Mouse (Mus musculus) retina, adult 2 months (tissue): ENCODE results near the gene Myom3.

Source experiments
- DNase-seq: peaks from one replicate; pipeline ENCODE4 v3.0.0-alpha.2; 2012; ENCODE audit warnings: low read depth, low spot score

Myom3 gene

DNA sequence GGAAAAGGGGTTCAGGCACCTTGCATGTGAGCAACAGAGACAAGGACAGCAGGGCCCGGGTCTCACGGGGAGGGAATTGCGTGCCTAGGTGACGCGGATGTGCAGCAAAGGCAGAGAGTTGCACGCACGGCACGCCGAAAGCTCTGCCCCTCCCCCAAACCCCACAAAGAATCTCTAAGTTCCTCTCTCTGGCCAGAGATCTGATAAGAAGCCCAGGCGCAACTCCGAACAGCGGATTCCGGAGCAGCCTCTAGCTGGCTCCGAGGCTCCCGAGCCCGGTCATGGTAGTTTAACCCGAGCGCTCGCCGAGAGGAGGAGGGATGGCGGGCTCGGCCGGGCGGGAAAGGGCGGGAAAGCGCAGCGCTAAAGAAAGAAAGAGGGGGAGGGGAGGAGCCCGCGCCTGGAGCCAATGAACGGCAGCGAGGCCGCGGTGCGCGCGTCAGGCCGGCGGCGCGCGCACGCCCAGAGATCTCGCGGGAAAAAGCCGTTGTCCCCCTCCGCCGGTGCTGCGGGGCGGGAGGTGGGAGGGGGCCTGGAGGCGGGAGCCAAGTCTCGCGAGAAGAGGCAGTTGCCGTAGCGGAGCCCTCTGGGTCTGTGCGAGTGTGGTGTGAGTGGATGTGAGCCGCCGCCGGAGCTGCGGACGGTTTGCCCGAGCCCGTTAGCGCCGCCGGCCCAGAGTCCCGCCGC is 96.2 kb downstream of the Myom3 start, which contains the start of gene Srsf10:
Gene Srsf10 (plus strand): TSS at position 212 of the 687 bp plus-strand sequence.
- DNase-seq, result peak; percentile 95

DNA sequence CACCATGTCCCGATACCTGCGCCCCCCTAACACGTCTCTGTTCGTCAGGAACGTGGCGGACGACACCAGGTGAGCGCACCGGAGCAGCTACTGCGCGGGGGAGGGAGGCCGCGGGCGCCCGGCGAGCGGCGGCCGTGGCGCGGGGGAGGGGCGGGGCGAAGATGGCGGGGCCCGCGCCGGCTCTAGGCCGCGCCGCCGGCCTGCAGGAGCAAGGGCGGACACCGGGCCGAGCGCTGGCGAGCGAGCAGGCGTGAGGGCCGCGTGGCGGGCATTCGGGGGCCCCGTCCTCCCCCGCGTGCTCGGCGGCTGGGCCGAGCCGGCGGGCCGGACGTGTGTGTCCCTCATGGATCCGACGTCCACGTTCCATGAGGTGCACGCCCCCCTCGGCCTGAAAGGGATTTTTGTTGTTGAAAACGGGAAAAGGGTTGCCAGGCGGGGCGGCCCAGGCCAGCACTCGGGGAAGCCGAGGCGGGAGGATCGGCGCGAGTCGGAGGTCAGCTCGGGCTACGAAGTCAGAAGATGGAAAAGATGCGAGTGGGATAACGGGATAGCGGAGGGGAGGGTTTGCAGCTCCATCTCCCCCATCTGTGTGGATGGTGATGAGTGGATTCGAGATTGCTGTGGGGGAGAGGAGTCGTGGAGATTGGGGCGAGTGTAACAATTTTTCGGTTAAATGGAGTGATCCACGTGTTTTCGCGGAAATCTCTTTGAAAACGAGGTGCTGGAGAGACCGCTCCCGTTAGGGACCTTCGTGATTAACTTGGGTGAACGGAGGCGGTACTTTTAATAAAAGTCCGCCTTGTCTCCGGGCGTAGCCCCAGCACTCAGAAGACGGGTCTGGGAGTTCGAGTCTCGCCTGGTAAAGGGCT is 96.9 kb downstream of the Myom3 start:
- no peak for DNase-seq

DNA sequence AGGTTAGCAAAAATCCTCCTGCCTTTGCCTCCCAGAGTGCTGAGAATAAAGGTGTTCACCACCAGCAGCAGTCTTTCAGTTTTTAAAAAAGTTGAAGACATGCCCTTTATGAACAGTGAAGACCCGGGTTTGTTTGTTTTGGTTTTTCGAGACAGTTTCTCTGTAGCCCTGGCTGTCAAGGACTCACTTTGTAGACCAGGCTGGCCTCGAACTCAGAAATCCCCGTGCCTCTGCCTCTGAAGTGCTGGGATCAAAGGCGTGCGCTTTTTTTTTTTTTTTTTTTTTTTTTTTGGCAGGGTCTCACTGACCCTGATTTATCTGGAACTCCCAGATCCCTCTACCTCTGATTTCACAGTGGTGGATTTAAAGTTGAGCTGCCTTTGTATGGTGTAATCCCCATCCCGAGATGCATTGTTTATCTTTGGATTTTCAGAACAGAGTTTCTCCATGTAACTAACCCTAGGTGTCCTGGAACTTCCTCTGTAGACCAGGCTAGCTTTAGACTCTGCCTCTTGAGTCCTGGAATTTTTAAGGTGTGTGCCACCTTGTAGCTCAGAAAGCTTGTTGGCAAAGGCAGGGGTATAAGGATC is 98.2 kb downstream of the Myom3 start:
- DNase-seq, result no peak
